Mouse (Mus musculus): ENCODE data around the gene Tesmin. TPM values are rescaled to one million over a fixed set of nuclear protein-coding genes. Genes with fewer than 3 reads are reported as not detected.
A peak's percentile ranks its signal among the peaks of the same experiment; 100 is the strongest.

Tesmin gene
- total and polyA plus RNA-seq, 3 experiments: 0.08 to 0.19 (median 0.17) TPM

DNA sequence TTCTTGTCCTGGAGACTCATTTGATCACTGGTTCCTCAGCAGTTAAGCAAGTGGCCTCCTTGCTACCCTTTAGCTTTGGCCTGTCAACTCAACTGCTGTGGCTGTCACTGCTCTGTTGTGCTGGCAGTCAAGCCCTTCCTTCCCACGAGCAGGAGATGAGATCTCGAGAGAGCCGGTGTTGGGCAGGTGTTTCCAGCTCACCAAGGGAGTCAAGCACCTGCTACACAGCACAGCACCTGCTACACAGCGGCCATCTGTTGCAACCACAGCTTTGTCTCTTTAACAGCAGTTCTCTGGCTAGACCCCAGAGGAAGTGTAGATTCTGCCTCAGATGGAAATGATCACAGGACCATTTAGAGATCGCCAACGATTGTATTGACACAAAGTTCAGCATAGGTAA lies 63.0 kb downstream of the Tesmin start:
- H3K27me3 ChIP-seq (replicated peaks): no peaks in the 10 kb centered on the region
- H3K79me2 ChIP-seq (replicated peaks; ENCODE audit: control insufficient read depth, extremely low read depth, insufficient read depth, poor library complexity, severe bottlenecking): no peaks in the 10 kb centered on the region
- TF ChIP-seq ZNF384 (IDR thresholded peaks at IDR 0.05; ENCODE audit: low read depth, low read length) (no peak), TCF12 (IDR thresholded peaks at IDR 0.05; ENCODE audit: low read depth, low read length) (peak; percentile 35; the same call in 1 of the 2 replicates)
- H3K9me3 ChIP-seq (replicated peaks; ENCODE audit: low read length): peaks cover 2% of the 10 kb centered on the region
- H3K4me3 ChIP-seq (replicated peaks in 1 of 3; ENCODE audit: low read depth in 2 of 3, low read length in 2 of 3, poor library complexity in 1 of 3): no peak overlapping the region
- no peak overlapping the region for H3K4me2 ChIP-seq (ENCODE audit: insufficient read depth, low read depth, poor library complexity, severe bottlenecking)
- in situ Hi-C loops (cut with MboI; ENCODE audit: low pct_ligation_motif_present, low pct_unique_long_range_greater_than_20kb, low sequenced_read_pairs): loop anchor here (5.0 kb wide), 1 partner anchor 139 kb away; no protein-coding TSS in a partner anchor
- DNase-seq (ENCODE audit: extremely low read depth): peak; percentile 35
- H3K9ac ChIP-seq (ENCODE audit: insufficient read depth, low read depth): no peak overlapping the region
- no peak overlapping the region for H3K27ac ChIP-seq (ENCODE audit: insufficient read depth, low read depth)
- dilution Hi-C loops (cut with MboI; ENCODE audit: extremely low pct_ligation_motif_present, extremely low pct_unique_long_range_greater_than_20kb, low sequenced_read_pairs): no loop called here
- peaks cover 20 to 40% of the 10 kb centered on the region in 2 experiments for H3K36me3 ChIP-seq (replicated peaks in 1 of 2; ENCODE audit: control insufficient read depth in 1 of 2, insufficient read depth in 1 of 2, low read length in 1 of 2)
- H3K4me1 ChIP-seq (ENCODE audit: control insufficient read depth in 1 of 2, insufficient read depth in 2 of 2): peaks cover 0 to 17% of the 10 kb centered on the region in 2 experiments; a peak in 2 of 4 replicates

Other genes starting within 250 kb of the Tesmin start
- 86.0 and 114 TPM in 2 replicates for gene Mrpl21, start 106.0 kb upstream of the Tesmin start, total RNA-seq (2012; rRNA removed)
- 129 and 145 TPM in 2 replicates for gene Mrpl21, start 106.0 kb upstream of the Tesmin start, total RNA-seq (2014; rRNA removed)
- gene Mrpl21, start 106.0 kb upstream of the Tesmin start, polyA plus RNA-seq (2012; ENCODE audit: insufficient read length, low read depth): 116 and 121 TPM in 2 replicates
- 11.0 and 11.2 TPM in 2 replicates for gene Ighmbp2, start 105.8 kb upstream of the Tesmin start, total RNA-seq (2012; rRNA removed)
- gene Ighmbp2, start 105.8 kb upstream of the Tesmin start, total RNA-seq (2014; rRNA removed): 7.1 and 7.6 TPM in 2 replicates
- gene Ighmbp2, start 105.8 kb upstream of the Tesmin start, polyA plus RNA-seq (2012; ENCODE audit: insufficient read length, low read depth): 10.1 and 10.3 TPM in 2 replicates
- 4.5 and 4.6 TPM in 2 replicates for gene Cpt1a, start 66.5 kb upstream of the Tesmin start, total RNA-seq (2012; rRNA removed)
- gene Cpt1a, start 66.5 kb upstream of the Tesmin start, total RNA-seq (2014; rRNA removed): 0.77 and 0.81 TPM in 2 replicates
- 2.3 and 2.6 TPM in 2 replicates for gene Cpt1a, start 66.5 kb upstream of the Tesmin start, polyA plus RNA-seq (2012; ENCODE audit: insufficient read length, low read depth)
- gene Gal, start 25.7 kb downstream of the Tesmin start, total RNA-seq (2012; rRNA removed): not detected in 2 replicates
- not detected in 2 replicates for gene Gal, start 25.7 kb downstream of the Tesmin start, total RNA-seq (2014; rRNA removed)
- gene Gal, start 25.7 kb downstream of the Tesmin start, polyA plus RNA-seq (2012; ENCODE audit: insufficient read length, low read depth): not detected in 2 replicates
- gene Ppp6r3, start 186.9 kb downstream of the Tesmin start, total RNA-seq (2012; rRNA removed): 67.0 and 68.5 TPM in 2 replicates
- gene Ppp6r3, start 186.9 kb downstream of the Tesmin start, total RNA-seq (2014; rRNA removed): 94.6 and 104 TPM in 2 replicates
- 66.2 and 72.3 TPM in 2 replicates for gene Ppp6r3, start 186.9 kb downstream of the Tesmin start, polyA plus RNA-seq (2012; ENCODE audit: insufficient read length, low read depth)